Mouse (Mus musculus) heart, adult 2 months (tissue): ENCODE measurements at regions not wholly inside any gene's neighbourhood (a gene's known extent, or its start where the extent isn't known, plus 50 kb on each side); places are given as distances from the start of the nearest gene placed in this dataset.

Experiments
- CTCF ChIP-seq: fragments of 200-600 bp; IDR thresholded peaks from 2 replicates; pipeline ENCODE4 v1.8.1; 2022; ENCODE audit warnings: antibody characterized with exemption, mild to moderate bottlenecking, moderate library complexity
- EP300 ChIP-seq: fragments of 200-500 bp; IDR thresholded peaks from 2 replicates; pipeline ENCODE4 v1.6.1; 2011; ENCODE audit warnings: low read depth, low read length, control low read depth; ENCODE audit not compliant: insufficient read depth

DNA sequence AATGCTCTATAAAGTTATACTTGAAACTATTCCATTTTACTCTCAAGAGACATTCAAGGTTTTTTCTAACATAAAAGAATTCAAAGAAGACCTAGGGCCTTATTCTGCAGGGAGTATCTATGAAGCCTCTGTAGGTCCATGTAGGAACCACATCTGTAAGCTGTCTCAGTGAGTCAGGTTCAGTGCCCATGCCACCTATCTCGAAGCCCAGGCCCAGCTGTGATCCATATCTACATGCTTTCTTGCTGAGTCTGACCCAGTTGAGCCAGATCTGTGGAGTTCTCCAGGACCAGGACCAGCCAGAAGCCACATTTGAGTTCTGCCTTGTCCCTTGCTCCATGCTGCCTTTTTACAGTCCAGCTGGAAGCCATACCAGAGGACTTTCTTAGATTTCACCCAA lies 142.2 kb upstream of the Bmp4 start:
- TF ChIP-seq CTCF (no peak), EP300 (no peak)
